Mouse (Mus musculus) hindlimb bud, embryonic 11.5 days (tissue): ENCODE measurements around the gene Krt12.

ENCODE experiments used
- DNase-seq: peaks from one replicate; pipeline ENCODE4 v3.0.0-alpha.2; 2012; ENCODE audit warnings: low read depth, low spot score; ENCODE audit errors: extremely low spot score

The Krt12 gene

GRCm38 (mm10) chr11:99422159-99422558 is at the start of gene Krt12:
Gene Krt12, minus strand, starts transcription at chr11:99422259.
- no peak for DNase-seq

DNA sequence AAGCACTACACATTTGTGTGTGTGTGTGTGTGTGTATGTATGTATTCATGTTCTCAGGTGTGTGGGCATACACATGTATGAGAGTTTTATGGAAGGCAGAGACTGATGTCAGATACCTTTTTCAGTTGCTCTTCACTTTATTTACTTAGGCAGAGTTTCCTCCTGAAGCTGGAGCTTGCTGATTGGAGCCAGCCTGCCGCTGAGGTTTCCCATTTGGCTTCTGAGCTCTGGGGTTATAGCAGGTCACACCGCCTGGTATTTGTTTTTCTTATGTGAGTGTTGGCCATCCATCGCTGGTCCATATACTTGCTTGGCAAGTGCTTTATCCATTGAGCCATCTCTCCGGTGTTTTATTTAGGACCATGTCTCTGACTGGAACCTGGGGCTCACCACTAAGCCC is 47.2 kb upstream of the Krt12 start:
- DNase-seq: no peak

- DNase-seq: no peak
Measured at GRCm38 (mm10) chr11:99468566-99468965, 46.5 kb upstream of the Krt12 start.

- no peak for DNase-seq
Measured at GRCm38 (mm10) chr11:99466316-99466715, 44.3 kb upstream of the Krt12 start.

DNA sequence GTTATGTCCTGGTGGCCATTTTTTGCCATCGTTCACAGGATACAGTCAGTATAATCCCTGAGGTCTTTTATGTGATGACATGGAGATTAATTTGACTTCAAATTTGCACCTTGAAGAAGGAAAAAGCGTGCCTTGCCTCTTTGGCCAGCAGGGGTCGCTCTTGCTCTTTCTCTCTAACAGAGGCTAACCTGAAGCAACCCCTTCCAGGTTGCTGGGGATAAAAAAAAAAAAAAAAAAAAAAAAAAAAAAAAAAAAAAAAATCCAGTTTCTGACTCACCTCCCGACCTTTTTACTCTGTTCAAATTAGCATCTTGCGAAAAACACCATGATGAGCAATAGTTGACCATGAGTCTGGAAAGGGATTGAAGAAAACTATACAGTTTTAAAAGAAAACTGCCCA is 42.8 kb upstream of the Krt12 start:
- DNase-seq: peak; percentile 62

DNA sequence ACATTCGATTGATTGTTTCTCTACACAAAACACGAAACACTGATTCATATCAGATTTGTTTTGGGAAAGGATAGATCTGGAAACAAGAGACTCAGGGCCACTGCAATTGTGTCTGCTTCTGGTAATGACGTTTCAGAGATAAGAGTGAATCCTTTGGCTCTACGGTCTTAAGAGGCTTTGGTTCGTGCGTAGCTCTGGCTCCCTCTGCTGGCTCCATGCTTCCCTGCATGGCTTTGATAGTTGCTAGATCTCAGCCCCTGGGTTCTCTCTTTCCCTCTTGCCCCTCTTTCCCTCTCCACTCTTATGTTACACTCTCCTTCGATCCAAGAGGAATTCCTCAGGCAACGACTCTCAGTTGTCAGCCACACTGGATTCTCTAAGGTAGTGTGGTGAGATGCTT is 41.1 kb upstream of the Krt12 start:
- DNase-seq: peak; percentile 14

DNA sequence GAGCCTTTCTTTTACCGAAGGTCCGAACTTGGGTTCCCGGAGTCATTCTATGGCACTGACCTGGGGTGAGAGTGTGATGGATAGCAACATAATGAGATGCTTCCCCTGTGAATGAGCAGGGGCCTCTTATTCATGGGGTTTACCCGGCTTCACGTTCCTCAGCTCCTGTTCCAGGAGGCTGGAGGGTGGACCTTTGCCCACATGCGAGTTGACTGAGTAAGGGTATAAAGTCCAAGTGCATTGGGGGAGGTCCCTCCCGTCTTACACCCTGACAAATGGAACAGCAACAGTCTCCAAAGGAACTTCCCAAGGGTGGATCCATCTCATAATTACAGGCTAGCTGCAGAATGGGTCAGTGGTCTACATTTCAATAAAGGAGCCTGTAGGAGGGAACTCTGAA is 39.7 kb upstream of the Krt12 start:
- no peak for DNase-seq

DNA sequence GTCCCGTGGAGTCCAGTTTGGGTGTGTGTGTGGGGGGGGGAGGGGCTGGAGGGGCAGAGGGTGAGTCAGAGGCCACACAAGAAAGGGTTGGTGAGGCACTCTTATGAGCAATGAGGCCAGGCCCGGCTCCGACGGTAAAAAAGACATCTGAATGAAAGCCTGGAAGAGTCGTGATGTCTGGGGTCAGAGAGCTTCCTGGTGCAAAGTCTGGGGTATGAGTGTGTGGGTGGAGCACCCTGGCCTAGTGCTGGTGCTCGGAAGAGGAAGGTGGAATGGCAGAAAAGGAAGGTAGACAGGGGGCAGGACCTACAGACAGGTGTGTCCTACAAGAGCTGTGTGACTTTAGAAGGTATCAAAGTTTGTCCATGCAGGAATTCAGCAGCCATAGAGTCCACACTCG is 36.8 kb upstream of the Krt12 start:
- DNase-seq: no peak

DNA sequence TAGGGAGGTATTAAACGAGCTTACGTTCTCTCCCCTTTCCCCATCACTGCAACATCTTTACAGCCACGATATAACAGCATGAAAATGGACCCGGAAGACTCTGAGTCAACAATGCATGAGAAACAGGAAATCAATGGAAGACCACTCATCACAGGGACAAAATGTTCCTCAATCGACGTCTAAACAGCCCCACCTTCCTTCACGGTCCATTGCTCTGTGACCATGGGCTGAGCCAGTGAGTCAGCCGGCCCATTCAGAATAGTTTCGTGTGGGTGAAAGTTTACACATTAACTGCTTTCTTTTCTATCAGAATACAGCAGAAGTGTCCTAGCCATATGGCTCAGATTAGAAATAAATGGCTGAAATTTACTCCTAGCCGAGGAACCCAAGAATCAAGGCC is 32.7 kb upstream of the Krt12 start:
- no peak for DNase-seq

DNA sequence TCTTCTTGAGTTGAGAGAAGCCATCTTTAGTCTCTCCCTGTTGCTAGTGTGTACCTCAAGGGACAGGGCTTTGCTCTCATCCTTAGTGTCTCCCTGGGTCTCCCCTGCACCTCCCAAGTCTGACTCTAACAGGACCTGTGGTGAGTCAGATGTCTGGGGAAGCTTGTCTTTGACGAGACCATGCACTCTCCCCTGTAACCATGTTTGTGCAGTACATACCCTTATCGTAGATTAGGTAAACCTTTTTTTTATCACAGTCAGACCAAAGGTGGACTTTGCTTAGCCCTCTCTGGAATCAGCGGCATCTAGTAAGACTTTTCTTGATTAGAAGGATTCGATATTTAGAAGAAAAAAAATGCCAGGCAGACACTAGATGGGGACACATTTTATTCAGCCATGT is 32.0 kb upstream of the Krt12 start:
- no peak for DNase-seq

- no peak for DNase-seq
Measured at GRCm38 (mm10) chr11:99448769-99449168, 26.7 kb upstream of the Krt12 start.

GRCm38 (mm10) chr11:99441220-99441619 is 19.2 kb upstream of the Krt12 start:
- no peak for DNase-seq

DNA sequence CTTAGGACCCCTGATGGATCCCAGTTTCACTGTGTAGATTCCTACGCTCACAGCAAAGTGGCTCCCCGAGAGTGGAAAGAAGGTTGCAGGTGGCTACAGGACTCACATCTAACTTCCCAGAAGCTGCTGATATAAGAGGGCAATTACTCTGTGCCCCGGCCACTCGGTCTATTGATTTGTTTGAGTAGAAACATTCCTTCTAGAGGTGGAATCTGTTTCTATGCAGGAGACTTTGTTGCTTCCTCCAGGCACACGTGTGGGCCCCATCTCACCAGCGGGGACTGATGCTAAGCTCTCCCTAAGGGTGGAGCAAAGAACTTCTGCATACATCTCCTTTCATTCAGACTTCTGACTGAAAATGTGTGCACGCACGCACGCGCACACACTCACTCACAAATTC is 17.4 kb upstream of the Krt12 start:
- DNase-seq: no peak

DNA sequence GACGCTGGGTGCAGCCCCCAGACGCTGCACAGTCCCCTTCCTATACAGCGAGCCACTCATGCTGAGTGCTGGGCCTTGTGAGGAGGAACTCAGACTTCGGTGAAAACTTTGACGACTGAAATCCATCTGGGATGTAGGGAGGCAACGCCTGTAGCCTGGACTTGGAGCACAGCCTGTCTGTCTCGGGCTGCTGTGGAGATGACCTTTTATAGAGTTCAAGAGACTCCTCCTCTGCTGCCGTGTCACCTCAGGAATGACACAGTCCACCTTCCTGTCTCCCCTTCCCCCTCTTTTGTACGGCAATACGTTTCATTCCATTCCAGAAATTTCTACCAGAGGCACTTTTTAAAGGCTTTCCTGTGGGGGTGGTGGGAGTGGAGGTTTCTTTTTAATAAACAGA is 15.9 kb upstream of the Krt12 start, which contains the start of gene Krt20:
Krt20 (minus strand) TSS at position 179 of the 400 bp plus-strand sequence.
- no peak for DNase-seq

- DNase-seq: no peak
Measured at GRCm38 (mm10) chr11:99436625-99437024, 14.6 kb upstream of the Krt12 start.

DNA sequence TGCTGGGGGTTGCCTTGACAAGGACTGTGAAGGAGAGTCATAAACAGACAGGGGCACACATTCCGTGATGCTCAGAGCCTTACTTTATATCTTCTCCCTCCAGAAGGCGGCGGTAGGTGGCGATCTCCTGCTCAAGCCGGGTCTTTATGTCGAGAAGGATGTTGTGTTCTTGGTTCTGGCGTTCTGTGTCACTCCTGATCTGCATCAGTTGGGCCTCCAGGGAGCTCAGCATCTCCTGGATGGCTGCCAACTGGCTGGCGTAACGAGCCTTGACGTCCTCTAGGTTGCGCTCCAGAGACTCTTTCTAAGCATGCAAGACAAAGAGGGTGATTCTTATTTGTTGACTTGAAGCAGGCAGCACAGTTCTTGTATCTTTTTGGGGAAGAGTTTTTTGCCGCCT is 8.6 kb upstream of the Krt12 start:
- DNase-seq: no peak

DNA sequence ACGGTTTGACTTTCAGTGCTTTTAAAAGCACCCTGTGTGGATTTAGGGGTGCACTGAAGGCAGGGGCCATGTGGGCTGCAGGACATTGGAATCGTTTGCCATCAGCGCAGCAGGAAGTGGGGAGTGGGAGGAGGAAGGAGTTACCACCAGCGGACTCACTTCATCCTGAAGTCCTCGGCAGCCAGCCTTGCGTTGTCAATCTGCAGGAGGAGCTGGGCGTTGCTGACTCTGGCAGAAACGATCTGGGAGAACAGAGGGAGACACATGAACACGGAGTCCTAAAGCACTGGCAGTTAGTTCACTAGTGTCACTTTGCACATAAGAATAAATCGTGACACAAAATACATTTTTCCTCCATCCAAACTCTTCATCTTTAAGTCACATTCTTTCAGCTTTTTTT is 1.5 kb downstream of the Krt12 start:
- no peak for DNase-seq

GRCm38 (mm10) chr11:99417819-99418218 is 4.2 kb downstream of the Krt12 start:
- no peak for DNase-seq

GRCm38 (mm10) chr11:99416902-99417301 is 5.2 kb downstream of the Krt12 start:
- no peak for DNase-seq

DNA sequence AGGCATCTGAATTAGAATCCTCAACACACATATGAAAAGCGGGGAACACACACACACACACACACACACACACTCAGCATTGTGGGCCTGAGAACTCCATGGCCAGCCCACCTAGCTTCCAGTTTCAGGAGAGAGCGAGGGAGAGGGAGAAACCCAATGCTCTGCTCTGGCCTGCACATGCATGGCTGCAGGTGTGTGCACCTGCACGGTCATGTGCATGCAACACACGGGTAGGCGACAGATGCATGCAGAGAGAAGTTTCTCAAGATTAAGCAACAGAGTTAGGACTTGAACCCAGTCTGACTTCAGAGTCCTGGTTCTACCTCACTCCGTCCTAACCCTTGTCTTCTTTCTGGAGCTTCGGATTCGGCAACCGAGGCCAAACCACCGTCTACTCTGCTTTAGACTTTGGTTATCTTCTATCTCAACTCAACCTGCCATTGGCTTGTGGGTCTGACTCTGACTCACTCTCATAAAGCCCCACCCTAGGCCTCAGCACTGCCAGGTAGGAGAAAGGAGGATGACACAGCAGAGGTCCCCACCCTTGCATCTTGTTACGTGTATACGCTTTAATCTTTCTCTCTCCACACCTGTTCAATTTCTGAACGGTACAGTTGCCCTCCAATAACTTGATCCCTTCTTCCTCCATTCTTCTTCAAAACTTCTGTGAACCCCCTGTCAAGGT is 7.5 kb downstream of the Krt12 start:
- DNase-seq: no peak

- DNase-seq: no peak
Measured at GRCm38 (mm10) chr11:99413247-99413646, 8.8 kb downstream of the Krt12 start.

DNA sequence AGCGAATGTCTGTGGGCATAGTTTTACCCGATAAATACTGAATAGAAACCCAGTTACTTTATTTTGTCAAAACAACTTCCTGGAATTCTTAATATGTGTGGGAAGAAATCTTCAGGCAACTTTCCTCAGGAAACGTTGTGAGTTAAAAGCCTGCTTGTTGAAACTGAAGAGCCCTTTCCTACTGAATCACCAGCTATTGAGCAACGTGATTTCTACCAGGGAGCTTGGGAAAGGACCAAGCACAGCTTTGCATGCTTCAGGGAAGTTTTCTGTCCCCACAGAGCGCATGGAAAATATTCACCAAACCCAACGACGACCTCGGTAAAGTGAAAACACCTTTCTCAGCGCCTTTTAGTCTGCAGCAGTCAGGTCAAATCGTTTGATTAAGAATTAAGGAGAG is 15.9 kb downstream of the Krt12 start:
- no peak for DNase-seq

- no peak for DNase-seq
Measured at GRCm38 (mm10) chr11:99399956-99400549, 22.0 kb downstream of the Krt12 start.
